Mouse (Mus musculus): ENCODE data around the gene Rnf185. TPM values are rescaled to one million over a fixed set of nuclear protein-coding genes. Genes with fewer than 3 reads are reported as not detected.

Gene Rnf185
- polyA plus RNA-seq (2012; rRNA removed): 12.8 and 13.1 TPM in 2 replicates

GRCm38 (mm10) chr11:3452167-3452639, at the start of gene Rnf185:
Rnf185 (minus strand) TSS chr11:3452363.
- Histone ChIP-seq H3K27ac (ENCODE audit: insufficient read depth, low read length) (peak within 1 kb of the TSS; percentile 85), H3K36me3 (ENCODE audit: control insufficient read depth, insufficient read depth, low read length) (0 out of 2 replicates have a peak, but pooled peaks cover 2% of the 10 kb centered on the region), H3K27me3 (ENCODE audit: control insufficient read depth, insufficient read depth, low read length) (no peaks in the 10 kb centered on the region), H3K4me1 (ENCODE audit: control insufficient read depth, insufficient read depth, insufficient read length) (peaks cover 2% of the 10 kb centered on the region; the same call in 1 of the 2 replicates), H3K4me3 (ENCODE audit: extremely low read depth, insufficient read depth, insufficient read length) (peak within 1 kb of the TSS; percentile 94)
- under 1% methylated on average over 45 of the region's 45 CpGs for WGBS
- TF ChIP-seq POLR2A (IDR thresholded peaks at IDR 0.05; ENCODE audit: low read depth, low read length): no peak; the same call in none of the 2 replicates
- no peak for TF ChIP-seq CTCF (IDR thresholded peaks at IDR 0.05; ENCODE audit: extremely low read depth, insufficient read depth, insufficient read length, insufficient replicate concordance)
- peak; percentile 88 to 90 for DNase-seq (ENCODE audit: low read depth in 1 of 2, low spot score in 2 of 2)

- no peak overlapping the region for H3K27ac ChIP-seq (ENCODE audit: insufficient read depth, low read length)
- 95% methylated on average over 1 of the region's 1 CpGs for WGBS
- H3K27me3 ChIP-seq (ENCODE audit: control insufficient read depth, insufficient read depth, low read length): no peaks in the 10 kb centered on the region
- no peaks in the 10 kb centered on the region for H3K36me3 ChIP-seq (ENCODE audit: control insufficient read depth, insufficient read depth, low read length)
- no peak for TF ChIP-seq CTCF (IDR thresholded peaks at IDR 0.05; ENCODE audit: extremely low read depth, insufficient read depth, insufficient read length, insufficient replicate concordance)
- no peak for TF ChIP-seq POLR2A (IDR thresholded peaks at IDR 0.05; ENCODE audit: low read depth, low read length)
- H3K4me1 ChIP-seq (ENCODE audit: control insufficient read depth, insufficient read depth, insufficient read length): no peaks in the 10 kb centered on the region
- no peak overlapping the region for H3K4me3 ChIP-seq (ENCODE audit: extremely low read depth, insufficient read depth, insufficient read length)
- DNase-seq (ENCODE audit: low read depth in 1 of 2, low spot score in 2 of 2): no peak
Observed at GRCm38 (mm10) chr11:3497296-3497695, 45.1 kb upstream of the Rnf185 start.

- H3K27ac ChIP-seq (ENCODE audit: insufficient read depth, low read length): no peak overlapping the region
Observed at GRCm38 (mm10) chr11:3496756-3497155, 44.6 kb upstream of the Rnf185 start.

GRCm38 (mm10) chr11:3495496-3495895, 43.3 kb upstream of the Rnf185 start:
- no peaks in the 10 kb centered on the region for H3K36me3 ChIP-seq (ENCODE audit: control insufficient read depth, insufficient read depth, low read length)
- H3K27ac ChIP-seq (ENCODE audit: insufficient read depth, low read length): no peak overlapping the region
- WGBS: 43% methylated on average over 14 of the region's 14 CpGs
- H3K4me1 ChIP-seq (ENCODE audit: control insufficient read depth, insufficient read depth, insufficient read length): no peaks in the 10 kb centered on the region
- TF ChIP-seq POLR2A (IDR thresholded peaks at IDR 0.05; ENCODE audit: low read depth, low read length) (no peak), CTCF (IDR thresholded peaks at IDR 0.05; ENCODE audit: extremely low read depth, insufficient read depth, insufficient read length, insufficient replicate concordance) (no peak)
- no peaks in the 10 kb centered on the region for H3K27me3 ChIP-seq (ENCODE audit: control insufficient read depth, insufficient read depth, low read length)
- H3K4me3 ChIP-seq (ENCODE audit: extremely low read depth, insufficient read depth, insufficient read length): no peak overlapping the region
- DNase-seq (ENCODE audit: low read depth in 1 of 2, low spot score in 2 of 2): no peak

More at GRCm38 (mm10) chr11:3496756-3497155, 44.6 kb upstream of the Rnf185 start:
- WGBS: 85% methylated on average over 5 of the region's 5 CpGs
- Histone ChIP-seq H3K4me1 (ENCODE audit: control insufficient read depth, insufficient read depth, insufficient read length) (no peaks in the 10 kb centered on the region), H3K4me3 (ENCODE audit: extremely low read depth, insufficient read depth, insufficient read length) (no peak overlapping the region), H3K27me3 (ENCODE audit: control insufficient read depth, insufficient read depth, low read length) (no peaks in the 10 kb centered on the region), H3K36me3 (ENCODE audit: control insufficient read depth, insufficient read depth, low read length) (no peaks in the 10 kb centered on the region)
- no peak for DNase-seq (ENCODE audit: low read depth in 1 of 2, low spot score in 2 of 2)
- TF ChIP-seq CTCF (IDR thresholded peaks at IDR 0.05; ENCODE audit: extremely low read depth, insufficient read depth, insufficient read length, insufficient replicate concordance) (no peak), POLR2A (IDR thresholded peaks at IDR 0.05; ENCODE audit: low read depth, low read length) (no peak)

GRCm38 (mm10) chr11:3494857-3495256, 42.7 kb upstream of the Rnf185 start:
- WGBS: 95% methylated on average over 17 of the region's 17 CpGs
- Histone ChIP-seq H3K27ac (ENCODE audit: insufficient read depth, low read length) (no peak overlapping the region), H3K4me1 (ENCODE audit: control insufficient read depth, insufficient read depth, insufficient read length) (no peaks in the 10 kb centered on the region), H3K4me3 (ENCODE audit: extremely low read depth, insufficient read depth, insufficient read length) (no peak overlapping the region), H3K27me3 (ENCODE audit: control insufficient read depth, insufficient read depth, low read length) (no peaks in the 10 kb centered on the region), H3K36me3 (ENCODE audit: control insufficient read depth, insufficient read depth, low read length) (no peaks in the 10 kb centered on the region)
- no peak for DNase-seq (ENCODE audit: low read depth in 1 of 2, low spot score in 2 of 2)
- no peak for TF ChIP-seq POLR2A (IDR thresholded peaks at IDR 0.05; ENCODE audit: low read depth, low read length)
- no peak for TF ChIP-seq CTCF (IDR thresholded peaks at IDR 0.05; ENCODE audit: extremely low read depth, insufficient read depth, insufficient read length, insufficient replicate concordance)

- no peak for DNase-seq (ENCODE audit: low read depth in 1 of 2, low spot score in 2 of 2)
- no peak for TF ChIP-seq POLR2A (IDR thresholded peaks at IDR 0.05; ENCODE audit: low read depth, low read length)
- no peak for TF ChIP-seq CTCF (IDR thresholded peaks at IDR 0.05; ENCODE audit: extremely low read depth, insufficient read depth, insufficient read length, insufficient replicate concordance)
- Histone ChIP-seq H3K4me3 (ENCODE audit: extremely low read depth, insufficient read depth, insufficient read length) (no peak overlapping the region), H3K4me1 (ENCODE audit: control insufficient read depth, insufficient read depth, insufficient read length) (no peaks in the 10 kb centered on the region), H3K36me3 (ENCODE audit: control insufficient read depth, insufficient read depth, low read length) (no peaks in the 10 kb centered on the region), H3K27ac (ENCODE audit: insufficient read depth, low read length) (no peak overlapping the region), H3K27me3 (ENCODE audit: control insufficient read depth, insufficient read depth, low read length) (no peaks in the 10 kb centered on the region)
- WGBS: 84% methylated on average over 4 of the region's 4 CpGs
Observed at GRCm38 (mm10) chr11:3492748-3493147, 40.6 kb upstream of the Rnf185 start.

GRCm38 (mm10) chr11:3489036-3489435, 36.9 kb upstream of the Rnf185 start:
- DNase-seq (ENCODE audit: low read depth in 1 of 2, low spot score in 2 of 2): no peak
- Histone ChIP-seq H3K36me3 (ENCODE audit: control insufficient read depth, insufficient read depth, low read length) (no peaks in the 10 kb centered on the region), H3K4me3 (ENCODE audit: extremely low read depth, insufficient read depth, insufficient read length) (no peak overlapping the region), H3K27me3 (ENCODE audit: control insufficient read depth, insufficient read depth, low read length) (no peaks in the 10 kb centered on the region), H3K27ac (ENCODE audit: insufficient read depth, low read length) (no peak overlapping the region), H3K4me1 (ENCODE audit: control insufficient read depth, insufficient read depth, insufficient read length) (no peaks in the 10 kb centered on the region)
- TF ChIP-seq POLR2A (IDR thresholded peaks at IDR 0.05; ENCODE audit: low read depth, low read length) (no peak), CTCF (IDR thresholded peaks at IDR 0.05; ENCODE audit: extremely low read depth, insufficient read depth, insufficient read length, insufficient replicate concordance) (no peak)
- 68% methylated on average over 5 of the region's 5 CpGs for WGBS

All from spleen, adult 2 months (tissue).